Mouse (Mus musculus) thymus, adult 2 months (tissue): ENCODE results near the gene Colgalt1.

Source experiments
- CTCF ChIP-seq: fragments of 200-500 bp; IDR thresholded peaks from 2 replicates; pipeline ENCODE4 v1.5.1; 2012; ENCODE audit warnings: mild to moderate bottlenecking, control low read depth, low read length, moderate library complexity, borderline replicate concordance; ENCODE audit not compliant: control insufficient read depth, poor library complexity, insufficient read depth; ENCODE audit errors: extremely low read depth
- POLR2A ChIP-seq: fragments of 200-500 bp; IDR thresholded peaks from 2 replicates; pipeline ENCODE4 v1.6.1; 2012; ENCODE audit warnings: mild to moderate bottlenecking, low read length, control low read depth, moderate library complexity; ENCODE audit not compliant: control insufficient read depth, poor library complexity, insufficient read depth; ENCODE audit errors: extremely low read depth

DNA sequence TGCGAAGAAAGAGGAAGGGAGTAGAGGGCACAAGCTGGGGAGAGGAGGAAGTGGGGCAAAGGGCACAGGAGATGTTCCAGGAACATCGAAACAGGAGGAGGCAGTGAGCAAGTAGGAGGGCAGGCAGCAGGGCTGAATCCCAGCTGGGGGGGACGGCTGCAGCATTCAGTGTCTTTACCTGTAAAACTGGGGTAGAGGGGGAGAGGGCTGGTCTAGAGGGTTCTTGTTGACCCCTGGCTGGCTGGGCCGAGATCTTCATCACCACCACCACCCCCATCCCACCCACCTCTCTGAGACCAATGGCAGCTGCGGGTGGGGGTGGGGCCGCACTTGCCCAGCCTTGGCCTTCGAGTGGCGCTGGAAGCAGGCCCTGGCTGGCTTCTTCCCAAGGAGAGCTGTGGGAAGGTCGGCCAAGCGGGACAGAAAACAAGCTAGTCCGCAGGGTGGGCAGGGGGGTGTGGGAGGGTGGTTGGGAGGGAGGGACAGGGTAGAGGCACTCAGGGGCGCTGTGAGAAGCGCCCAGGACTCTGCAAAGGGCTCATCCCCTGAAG, 42.3 kb upstream of the Colgalt1 start, which contains the start of gene Slc27a1:
- no peak for TF ChIP-seq CTCF
- TF ChIP-seq POLR2A, result no peak
